Mouse (Mus musculus) midbrain, embryonic 12.5 days (tissue): ENCODE data around the gene Elfn1. TPM values are rescaled to one million over a fixed set of nuclear protein-coding genes. Genes with fewer than 3 reads are reported as not detected.

Experiments used
- ATAC-seq: fragments of 200-750 bp; cut with Nextera tagmentation; 2 replicates; pipeline ENCODE4 v1.8.0; 2017; ENCODE audit warnings: low read depth, moderate TSS enrichment, moderate library complexity; ENCODE audit not compliant: low FRiP score
- H3K27ac ChIP-seq: fragments of 300-500 bp; sonication (generic); replicated peaks from 2 replicates; pipeline ENCODE4 v1.5.1; 2016; ENCODE audit warnings: mild to moderate bottlenecking
- H3K27me3 ChIP-seq: fragments of 300-500 bp; sonication (generic); 2 replicates; pipeline ENCODE4 v1.6.1; 2016; ENCODE audit warnings: mild to moderate bottlenecking
- H3K36me3 ChIP-seq: fragments of 300-500 bp; sonication (generic); 2 replicates; pipeline ENCODE4 v1.6.1; 2016
- H3K4me1 ChIP-seq: fragments of 300-500 bp; sonication (generic); 2 replicates; pipeline ENCODE4 v1.6.1; 2016
- H3K4me2 ChIP-seq: fragments of 300-500 bp; sonication (generic); replicated peaks from 2 replicates; pipeline ENCODE4 v1.6.1; 2016; ENCODE audit warnings: mild to moderate bottlenecking, moderate library complexity
- H3K4me3 ChIP-seq: fragments of 300-500 bp; sonication (generic); 2 replicates; pipeline ENCODE4 v1.5.1; 2016; ENCODE audit warnings: mild to moderate bottlenecking
- H3K9ac ChIP-seq: fragments of 300-500 bp; sonication (generic); replicated peaks from 2 replicates; pipeline ENCODE4 v1.6.1; 2016; ENCODE audit warnings: mild to moderate bottlenecking, moderate library complexity
- H3K9me3 ChIP-seq: fragments of 300-500 bp; sonication (generic); 2 replicates; pipeline ENCODE4 v1.6.1; 2016; ENCODE audit warnings: mild to moderate bottlenecking
- WGBS: fragments of 180-500 bp; shearing (Covaris S2); methylation state at CpG from one replicate; pipeline ENCODE4 v1.1.7; 2016; 5-methylcytosine and 5-hydroxymethylcytosine counted together
- polyA plus RNA-seq: library from polyadenylated mRNA; unstranded; fragments of >200 nt; fragmentation: Nextera tagmentation; extraction: Ambion mirVana; gene quantifications from 2 replicates; pipeline ENCODE4 v1.2.1, GENCODE M21; 2016

Elfn1 gene
- 0.94 and 1.2 TPM in 2 replicates for polyA plus RNA-seq

DNA sequence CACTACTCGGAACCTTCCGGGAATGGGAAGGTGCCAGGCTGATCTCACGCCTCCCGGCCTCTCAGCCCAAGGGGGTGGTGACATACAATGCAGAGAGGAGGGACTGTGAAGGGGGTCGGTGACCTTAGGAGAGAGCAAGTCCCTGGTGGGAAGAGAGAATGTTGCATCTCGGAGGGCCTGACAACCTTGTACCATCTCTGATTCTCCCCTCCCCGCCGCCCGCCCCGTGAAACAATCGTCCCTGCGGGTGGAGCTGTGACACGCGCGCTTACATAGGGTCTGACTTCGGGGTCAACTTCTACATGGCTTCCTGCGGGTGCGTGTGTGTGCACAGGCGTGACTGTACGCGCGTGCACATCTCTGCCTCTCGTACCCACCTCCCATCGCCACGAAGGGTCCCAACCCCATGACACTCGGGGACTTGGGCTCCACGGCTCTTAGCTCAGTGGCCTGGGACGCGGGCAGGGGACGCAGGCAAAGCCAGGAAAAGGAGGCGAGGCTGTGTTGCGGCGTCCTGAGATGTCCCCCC, at the start of gene Elfn1:
Gene Elfn1, plus strand, starts transcription at position 230 of the 529 bp plus-strand sequence.
- under 1% methylated on average over 33 of the region's 33 CpGs for WGBS
- Histone ChIP-seq H3K9ac (peak within 1 kb of the TSS; percentile 77), H3K27me3 (peaks cover 85% of the 10 kb centered on the region), H3K9me3 (no peaks in the 10 kb centered on the region), H3K4me3 (peak within 1 kb of the TSS; percentile 65), H3K4me1 (peaks cover 55% of the 10 kb centered on the region), H3K4me2 (peak within 1 kb of the TSS; percentile 97), H3K27ac (no peak within 1 kb of the TSS), H3K36me3 (no peaks in the 10 kb centered on the region)
- no peak for ATAC-seq

- Histone ChIP-seq H3K36me3 (no peaks in the 10 kb centered on the region), H3K4me1 (peaks cover 12% of the 10 kb centered on the region), H3K9ac (no peak overlapping the region), H3K27me3 (0 out of 2 replicates have a peak, but pooled peaks cover 4% of the 10 kb centered on the region), H3K4me3 (no peak overlapping the region), H3K9me3 (no peaks in the 10 kb centered on the region), H3K4me2 (peak overlapping the region; percentile 3; the same call in 1 of the 2 replicates), H3K27ac (peak overlapping the region; percentile 26)
- 23% methylated on average over 15 of the region's 15 CpGs for WGBS
- peak; percentile 77; the same call in 1 of the 2 replicates for ATAC-seq
Measured at GRCm38 (mm10) chr5:139860328-139861104, 47.2 kb upstream of the Elfn1 start.

DNA sequence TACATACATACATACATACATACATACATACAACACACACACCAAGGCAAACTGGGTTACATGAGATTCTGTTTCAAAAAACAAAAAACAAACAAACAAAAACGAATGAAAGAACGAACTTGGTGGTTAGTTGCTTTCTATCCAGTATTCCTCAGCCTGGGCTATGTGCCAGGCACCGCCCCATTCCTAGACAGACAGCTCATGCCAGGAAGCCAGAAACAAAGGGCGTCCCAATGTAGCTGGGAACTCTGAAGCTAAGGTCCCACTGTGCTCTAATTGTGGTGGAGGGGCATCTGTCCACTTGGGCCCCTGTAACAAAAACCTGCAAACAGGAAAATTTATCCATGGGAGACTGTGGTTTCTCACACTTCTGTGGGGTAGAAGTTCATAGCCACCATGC, 45.0 kb upstream of the Elfn1 start:
- WGBS, result 71% methylated on average over 4 of the region's 4 CpGs
- no peak overlapping the region for H3K4me2 ChIP-seq
- no peak overlapping the region for H3K4me3 ChIP-seq
- no peaks in the 10 kb centered on the region for H3K9me3 ChIP-seq
- ATAC-seq, result no peak
- no peak overlapping the region for H3K9ac ChIP-seq
- no peaks in the 10 kb centered on the region for H3K36me3 ChIP-seq
- H3K27me3 ChIP-seq, result 0 out of 2 replicates have a peak, but pooled peaks cover 4% of the 10 kb centered on the region
- H3K4me1 ChIP-seq, result peaks cover 12% of the 10 kb centered on the region
- H3K27ac ChIP-seq, result no peak overlapping the region

- Histone ChIP-seq H3K4me3 (no peak overlapping the region), H3K9me3 (no peaks in the 10 kb centered on the region), H3K4me2 (no peak overlapping the region), H3K27me3 (no peaks in the 10 kb centered on the region; the same call in none of the 2 replicates), H3K4me1 (0 out of 2 replicates have a peak, but pooled peaks cover 7% of the 10 kb centered on the region), H3K27ac (no peak overlapping the region), H3K36me3 (no peaks in the 10 kb centered on the region), H3K9ac (no peak overlapping the region)
- no peak for ATAC-seq
- WGBS, result 16% methylated on average over 4 of the region's 4 CpGs
Measured at GRCm38 (mm10) chr5:139870886-139871285, 36.9 kb upstream of the Elfn1 start.

DNA sequence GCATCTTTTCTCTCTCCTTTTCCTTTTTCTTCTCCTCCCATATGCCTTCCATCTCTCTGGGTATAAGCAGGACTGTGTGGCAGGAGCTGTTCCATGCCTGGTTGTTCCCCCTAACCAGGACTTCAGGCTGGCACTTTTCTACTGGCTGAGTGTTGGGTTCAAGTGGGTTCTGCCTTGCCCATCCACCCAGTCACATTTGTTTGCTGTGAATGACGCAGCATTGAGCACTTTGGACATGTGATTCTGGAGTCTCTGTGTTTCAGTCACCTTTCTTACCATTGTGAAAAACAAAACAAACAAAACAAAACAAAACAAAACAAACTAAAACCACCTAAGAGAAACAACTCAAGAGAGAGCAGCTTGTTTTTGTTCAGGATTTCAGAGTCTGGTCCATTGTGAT, 36.2 kb upstream of the Elfn1 start:
- H3K9me3 ChIP-seq, result no peaks in the 10 kb centered on the region
- H3K36me3 ChIP-seq, result no peaks in the 10 kb centered on the region
- H3K4me2 ChIP-seq, result no peak overlapping the region
- WGBS, result 82% methylated on average over 1 of the region's 1 CpGs
- H3K9ac ChIP-seq, result no peak overlapping the region
- no peak overlapping the region for H3K27ac ChIP-seq
- no peak for ATAC-seq
- H3K4me1 ChIP-seq, result 0 out of 2 replicates have a peak, but pooled peaks cover 7% of the 10 kb centered on the region
- H3K27me3 ChIP-seq, result no peaks in the 10 kb centered on the region; the same call in none of the 2 replicates
- H3K4me3 ChIP-seq, result no peak overlapping the region

- Histone ChIP-seq H3K9ac (no peak overlapping the region), H3K36me3 (no peaks in the 10 kb centered on the region), H3K4me1 (0 out of 2 replicates have a peak, but pooled peaks cover 7% of the 10 kb centered on the region), H3K9me3 (no peaks in the 10 kb centered on the region), H3K27ac (no peak overlapping the region), H3K4me3 (no peak overlapping the region), H3K4me2 (no peak overlapping the region), H3K27me3 (no peaks in the 10 kb centered on the region; the same call in 1 of the 2 replicates)
- no peak for ATAC-seq
- 58% methylated on average over 7 of the region's 7 CpGs for WGBS
Measured at GRCm38 (mm10) chr5:139877563-139877962, 30.2 kb upstream of the Elfn1 start.

DNA sequence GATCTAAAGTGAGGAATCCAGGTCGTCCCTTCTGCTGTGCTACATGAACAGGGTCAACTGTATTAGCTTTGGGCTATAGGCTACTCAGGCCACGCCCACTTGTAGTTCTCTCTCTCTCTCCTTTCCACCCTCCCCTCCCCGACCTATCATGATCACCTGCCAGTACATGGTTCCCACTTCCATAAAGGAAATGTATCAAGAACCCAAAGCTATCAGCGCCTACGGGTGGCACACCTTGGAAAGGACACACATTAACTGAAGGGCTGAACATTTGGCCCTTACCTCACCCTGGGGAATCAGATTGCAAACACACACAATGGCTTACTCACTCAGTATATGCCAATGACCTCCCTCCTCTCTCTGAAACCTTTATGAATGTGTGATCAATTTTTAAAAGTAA, 28.0 kb upstream of the Elfn1 start:
- no peak for ATAC-seq
- Histone ChIP-seq H3K4me1 (no peaks in the 10 kb centered on the region), H3K4me2 (no peak overlapping the region), H3K9ac (no peak overlapping the region), H3K27ac (no peak overlapping the region), H3K9me3 (no peaks in the 10 kb centered on the region), H3K4me3 (no peak overlapping the region), H3K36me3 (no peaks in the 10 kb centered on the region), H3K27me3 (no peaks in the 10 kb centered on the region; the same call in 1 of the 2 replicates)
- 78% methylated on average over 5 of the region's 5 CpGs for WGBS

DNA sequence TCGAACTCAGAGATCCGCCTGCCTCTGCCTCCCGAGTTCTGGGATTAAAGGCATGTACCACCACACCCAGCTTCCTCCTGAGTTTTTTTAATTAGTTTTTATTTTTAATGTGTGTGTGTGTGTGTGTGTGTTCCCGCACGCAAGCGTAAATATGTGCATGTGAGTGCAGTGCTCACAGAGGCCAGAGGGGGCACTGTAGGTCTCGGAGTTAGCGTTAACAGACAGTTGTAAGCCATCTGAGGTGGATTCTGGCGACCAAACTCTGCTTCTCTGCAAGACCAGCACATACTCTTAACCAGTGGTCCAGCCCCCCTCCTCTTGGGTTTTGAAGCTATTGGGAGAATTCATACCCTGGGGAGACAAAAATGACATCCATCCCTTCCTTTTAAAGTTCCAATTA, 26.6 kb upstream of the Elfn1 start:
- no peak overlapping the region for H3K27ac ChIP-seq
- 93% methylated on average over 9 of the region's 9 CpGs for WGBS
- no peaks in the 10 kb centered on the region; the same call in 1 of the 2 replicates for H3K27me3 ChIP-seq
- no peak overlapping the region for H3K4me3 ChIP-seq
- no peak overlapping the region for H3K4me2 ChIP-seq
- H3K9ac ChIP-seq, result no peak overlapping the region
- ATAC-seq, result no peak
- no peaks in the 10 kb centered on the region for H3K9me3 ChIP-seq
- H3K4me1 ChIP-seq, result no peaks in the 10 kb centered on the region
- no peaks in the 10 kb centered on the region for H3K36me3 ChIP-seq

- Histone ChIP-seq H3K36me3 (no peaks in the 10 kb centered on the region), H3K4me1 (peaks cover 43% of the 10 kb centered on the region), H3K4me3 (no peak overlapping the region), H3K9me3 (no peaks in the 10 kb centered on the region), H3K9ac (no peak overlapping the region), H3K4me2 (no peak overlapping the region), H3K27me3 (peaks cover 5% of the 10 kb centered on the region; the same call in 1 of the 2 replicates), H3K27ac (no peak overlapping the region)
- WGBS, result 27% methylated on average over 3 of the region's 3 CpGs
- no peak for ATAC-seq
Measured at GRCm38 (mm10) chr5:139888624-139889023, 19.1 kb upstream of the Elfn1 start.

DNA sequence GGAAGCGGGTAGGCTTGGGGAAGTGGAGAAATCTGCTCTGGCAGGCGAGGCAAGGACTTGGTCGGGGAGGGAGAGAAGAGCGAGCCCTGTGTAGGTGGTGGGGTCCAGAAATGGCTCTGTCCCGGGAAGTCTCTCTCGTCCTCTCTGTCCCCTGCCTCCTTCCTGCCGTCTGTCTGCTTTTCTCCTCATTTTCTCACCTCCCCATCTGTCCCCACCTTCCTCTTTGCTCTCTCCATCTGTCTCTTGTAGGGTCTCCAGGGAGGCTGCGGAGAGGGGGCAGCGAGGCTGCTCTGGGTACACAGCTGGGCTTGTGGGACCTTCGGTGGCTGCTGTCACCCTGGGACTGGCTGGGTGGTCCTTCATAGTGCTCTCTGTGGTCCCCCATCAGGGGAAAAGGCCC, 18.4 kb upstream of the Elfn1 start:
- Histone ChIP-seq H3K27ac (peak overlapping the region; percentile 56), H3K9me3 (no peaks in the 10 kb centered on the region), H3K9ac (no peak overlapping the region), H3K4me1 (peaks cover 50% of the 10 kb centered on the region), H3K4me2 (no peak overlapping the region), H3K36me3 (no peaks in the 10 kb centered on the region), H3K4me3 (no peak overlapping the region), H3K27me3 (peaks cover 5% of the 10 kb centered on the region; the same call in 1 of the 2 replicates)
- ATAC-seq, result no peak
- WGBS, result 52% methylated on average over 10 of the region's 10 CpGs

DNA sequence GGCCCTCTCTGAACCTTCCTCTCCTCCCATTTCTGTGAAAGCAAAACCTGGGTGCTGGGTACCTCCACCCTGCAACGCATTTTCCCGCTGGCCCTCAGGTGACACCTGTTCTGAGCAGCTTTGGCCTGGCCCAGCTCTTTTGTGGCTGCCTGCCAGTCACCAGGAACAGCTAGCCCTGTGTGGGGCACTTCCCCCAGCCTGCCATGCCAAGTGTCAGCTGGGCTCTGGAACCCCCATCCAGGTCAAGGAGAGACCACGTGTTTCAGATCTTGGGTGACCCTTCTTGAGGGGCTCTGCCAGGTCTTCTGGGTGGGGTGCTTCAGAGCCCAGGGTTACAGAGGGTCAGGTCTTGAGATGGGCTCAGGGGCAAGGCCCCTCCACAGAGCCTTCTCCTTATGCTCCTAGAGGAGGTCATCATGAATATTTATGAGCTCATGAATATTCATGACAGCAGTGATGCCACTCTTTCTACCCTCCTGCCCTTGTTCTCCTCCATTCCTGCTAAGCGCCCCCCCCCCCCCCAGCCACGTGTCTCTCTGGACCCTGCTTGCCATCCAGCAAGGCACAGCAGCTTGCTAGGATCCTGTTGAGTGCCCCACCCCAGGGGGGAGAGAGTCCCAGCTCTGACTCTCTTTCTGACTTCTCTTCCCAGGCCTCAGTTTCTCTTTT, 15.3 kb upstream of the Elfn1 start:
- Histone ChIP-seq H3K27ac (peak overlapping the region; percentile 74), H3K4me2 (no peak overlapping the region), H3K9ac (no peak overlapping the region), H3K4me1 (peaks cover 54% of the 10 kb centered on the region), H3K9me3 (no peaks in the 10 kb centered on the region), H3K27me3 (peaks cover 17% of the 10 kb centered on the region; the same call in 1 of the 2 replicates), H3K4me3 (no peak overlapping the region), H3K36me3 (no peaks in the 10 kb centered on the region)
- WGBS, result 18% methylated on average over 5 of the region's 5 CpGs
- ATAC-seq, result peak; percentile 83

DNA sequence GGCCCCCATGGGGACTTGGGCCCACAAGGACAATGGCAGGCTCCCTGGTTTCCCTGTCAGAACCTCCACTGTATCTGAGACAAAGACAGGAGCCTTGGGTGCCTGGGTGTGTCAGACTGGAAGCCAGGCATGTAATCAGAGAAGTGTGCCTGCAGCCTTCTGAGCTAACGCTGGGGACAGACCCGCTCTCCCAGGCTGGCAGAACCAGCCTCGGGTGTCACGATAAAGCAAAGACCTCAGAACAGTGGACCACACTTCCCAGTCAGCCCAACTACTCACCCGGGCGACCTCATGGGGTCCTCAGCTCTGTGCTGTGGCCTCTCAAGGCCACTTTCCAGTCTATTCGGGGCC, 14.8 kb upstream of the Elfn1 start:
- no peaks in the 10 kb centered on the region for H3K9me3 ChIP-seq
- no peak overlapping the region for H3K9ac ChIP-seq
- 32% methylated on average over 7 of the region's 7 CpGs for WGBS
- no peaks in the 10 kb centered on the region for H3K36me3 ChIP-seq
- no peak overlapping the region for H3K4me3 ChIP-seq
- H3K4me2 ChIP-seq, result no peak overlapping the region
- ATAC-seq, result peak; percentile 58
- H3K4me1 ChIP-seq, result peaks cover 49% of the 10 kb centered on the region
- peaks cover 17% of the 10 kb centered on the region; the same call in 1 of the 2 replicates for H3K27me3 ChIP-seq
- peak overlapping the region; percentile 74 for H3K27ac ChIP-seq
